ENCODE assay signal across 8 mouse cellular contexts in the genomic region with DNA sequence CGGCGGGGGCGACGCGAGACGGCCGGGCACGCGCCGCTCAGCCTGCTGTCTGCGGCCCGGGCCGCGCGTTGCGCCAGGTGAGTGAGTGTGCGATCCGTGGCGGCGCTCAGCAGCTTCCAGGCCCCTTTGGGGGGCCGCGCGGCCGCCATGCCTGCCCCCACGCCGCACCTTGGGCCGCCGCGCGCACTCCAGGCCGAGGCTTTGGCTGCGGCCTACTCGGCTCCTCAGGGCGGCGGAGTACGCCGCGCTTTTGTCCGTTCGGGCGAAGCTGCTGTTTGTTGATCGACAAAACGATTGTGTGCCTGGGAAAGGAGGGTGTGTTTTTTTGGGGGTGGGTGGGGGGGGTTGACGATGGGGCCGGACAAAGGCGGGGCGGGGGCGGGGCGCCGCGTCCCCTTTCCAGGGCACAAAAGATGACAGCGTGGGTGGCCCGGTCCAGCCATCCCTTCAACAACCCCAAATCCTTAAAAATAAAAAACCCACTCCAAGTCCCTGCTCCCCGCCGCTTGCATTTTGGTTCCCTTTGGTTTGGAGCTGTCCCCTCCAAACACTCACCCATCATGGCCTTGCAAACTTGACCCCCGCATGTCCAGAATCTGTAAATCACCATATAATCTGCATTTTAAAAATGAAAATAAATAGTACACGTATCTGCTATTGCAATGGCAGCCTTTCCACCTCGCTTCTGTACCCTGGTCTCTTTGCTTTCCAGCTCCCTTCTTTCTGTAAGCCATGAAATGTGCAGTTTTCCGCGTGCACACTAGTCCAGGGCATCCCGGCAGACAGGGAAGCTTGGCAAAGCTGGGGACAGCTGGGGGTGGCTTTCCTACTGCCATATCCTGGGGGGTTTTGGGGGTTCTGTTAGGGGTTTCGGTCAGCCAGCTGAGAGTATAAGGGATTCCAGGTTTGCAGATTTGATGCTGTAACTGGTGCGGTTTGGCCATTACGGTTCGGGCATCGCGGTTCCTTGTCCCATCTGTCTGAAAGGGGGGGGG. TPM values are rescaled to one million over a fixed set of nuclear protein-coding genes. Genes with fewer than 3 reads are reported as not detected.
DNase-seq lines count a peak whose midpoint lies in the region; ATAC-seq and TF ChIP-seq lines count a peak whose summit lies in the region.

No protein-coding gene starts in this region.

- TF ChIP-seq CTCF in lung, embryonic 14.5 days (IDR thresholded peaks at IDR 0.05; ENCODE audit: low read depth), result no peak

- H3K4me2 ChIP-seq in lung, embryonic 14.5 days, result peak overlapping the region; percentile 98
- peak overlapping the region; percentile 81 for H3K4me2 ChIP-seq in limb, embryonic 12.5 days
- H3K4me2 ChIP-seq in neural tube, embryonic 12.5 days (replicated peaks), result peak overlapping the region; percentile 91

- H3K9ac ChIP-seq in lung, embryonic 14.5 days, result peak overlapping the region; percentile 89
- peak overlapping the region; percentile 91 for H3K9ac ChIP-seq in limb, embryonic 12.5 days (replicated peaks)
- H3K9ac ChIP-seq in neural tube, embryonic 12.5 days, result peak overlapping the region; percentile 98

- peak; percentile 55 for DNase-seq in lung, embryonic 14.5 days
- DNase-seq in lung, postnatal 25 days (ENCODE audit: low spot score), result no peak
- peak; percentile 36 for DNase-seq in brain, adult 2 months (ENCODE audit: low read depth, low spot score)
- peak; percentile 51 for DNase-seq in forebrain, embryonic 10.5 days (ENCODE audit: extremely low spot score, low spot score)
- no peak for DNase-seq in frontal cortex, postnatal 10 days (ENCODE audit: low spot score in 2 of 2)
- DNase-seq in layer of hippocampus, postnatal 36 days, result no peak

- H3K9me3 ChIP-seq in lung, embryonic 14.5 days (ENCODE audit: low read depth, low read length), result no peaks in the 10 kb centered on the region
- H3K9me3 ChIP-seq in forebrain, embryonic 10.5 days, result no peaks in the 10 kb centered on the region
- no peaks in the 10 kb centered on the region for H3K9me3 ChIP-seq in limb, embryonic 12.5 days
- H3K9me3 ChIP-seq in neural tube, embryonic 12.5 days, result no peaks in the 10 kb centered on the region

- H3K27ac ChIP-seq in lung, embryonic 14.5 days (ENCODE audit: low read depth), result peak overlapping the region; percentile 96
- H3K27ac ChIP-seq in forebrain, embryonic 10.5 days, result peak overlapping the region; percentile 94
- H3K27ac ChIP-seq in limb, embryonic 12.5 days, result peak overlapping the region; percentile 91
- H3K27ac ChIP-seq in neural tube, embryonic 12.5 days, result peak overlapping the region; percentile 81

- peak; percentile 54 for ATAC-seq in lung, embryonic 14.5 days (ENCODE audit: insufficient read depth)
- ATAC-seq in limb, embryonic 12.5 days (ENCODE audit: insufficient number of reproducible peaks, insufficient read depth, low FRiP score, low TSS enrichment, low read depth), result peak; percentile 11; the same call in 1 of the 2 replicates
- peak; percentile 67 for ATAC-seq in neural tube, embryonic 12.5 days (ENCODE audit: low FRiP score, low read depth)

- no peaks in the 10 kb centered on the region; the same call in 1 of the 2 replicates for H3K4me1 ChIP-seq in lung, embryonic 14.5 days (ENCODE audit: insufficient read depth)
- H3K4me1 ChIP-seq in forebrain, embryonic 10.5 days, result peaks cover 51% of the 10 kb centered on the region
- peaks cover 27% of the 10 kb centered on the region for H3K4me1 ChIP-seq in limb, embryonic 12.5 days (replicated peaks)
- peaks cover 45% of the 10 kb centered on the region for H3K4me1 ChIP-seq in neural tube, embryonic 12.5 days

- no peaks in the 10 kb centered on the region for H3K27me3 ChIP-seq in lung, embryonic 14.5 days (ENCODE audit: insufficient read depth, low read length)
- H3K27me3 ChIP-seq in forebrain, embryonic 10.5 days (ENCODE audit: poor library complexity, severe bottlenecking), result no peaks in the 10 kb centered on the region
- H3K27me3 ChIP-seq in limb, embryonic 12.5 days, result no peaks in the 10 kb centered on the region
- no peaks in the 10 kb centered on the region for H3K27me3 ChIP-seq in neural tube, embryonic 12.5 days (replicated peaks)

- 2% methylated on average over 65 of the region's 67 CpGs for WGBS in lung, embryonic 14.5 days
- WGBS in forebrain, embryonic 10.5 days, result 3% methylated on average over 67 of the region's 67 CpGs
- 3% methylated on average over 64 of the region's 67 CpGs for WGBS in limb, embryonic 12.5 days
- WGBS in neural tube, embryonic 12.5 days, result 2% methylated on average over 67 of the region's 67 CpGs

- peaks cover 27% of the 10 kb centered on the region for H3K36me3 ChIP-seq in lung, embryonic 14.5 days (ENCODE audit: insufficient read depth)
- H3K36me3 ChIP-seq in forebrain, embryonic 10.5 days (replicated peaks), result peaks cover 32% of the 10 kb centered on the region
- H3K36me3 ChIP-seq in limb, embryonic 12.5 days, result peaks cover 29% of the 10 kb centered on the region
- H3K36me3 ChIP-seq in neural tube, embryonic 12.5 days, result peaks cover 15% of the 10 kb centered on the region

- peak overlapping the region; percentile 89 for H3K4me3 ChIP-seq in lung, embryonic 14.5 days (ENCODE audit: low read depth, low read length)
- peak overlapping the region; percentile 90 for H3K4me3 ChIP-seq in forebrain, embryonic 10.5 days
- H3K4me3 ChIP-seq in limb, embryonic 12.5 days (replicated peaks), result peak overlapping the region; percentile 90
- peak overlapping the region; percentile 87 for H3K4me3 ChIP-seq in neural tube, embryonic 12.5 days

RNA-seq across cellular contexts. Expression of gene Kdm4b, which starts 0.6 kb away (rescaled TPM):
- 31.3 and 36.7 TPM in 2 replicates for polyA plus RNA-seq in lung, embryonic 14.5 days (2014; fragmentation: Nextera tagmentation; extraction: Ambion mirVana)
- polyA plus RNA-seq in forebrain, embryonic 10.5 days (2016; fragmentation: Nextera tagmentation; extraction: Ambion mirVana), result 35.9 and 39.6 TPM in 2 replicates
- 53.1 and 54.3 TPM in 2 replicates for polyA plus RNA-seq in limb, embryonic 12.5 days (2016; fragmentation: Nextera tagmentation; extraction: Ambion mirVana)
- 86.1 and 86.7 TPM in 2 replicates for polyA plus RNA-seq in neural tube, embryonic 12.5 days (2016; fragmentation: Nextera tagmentation; extraction: Ambion mirVana)
- 10 to 100 TPM; 84.3 to 96.2 TPM for total RNA-seq in layer of hippocampus, postnatal 36 days (2021)

RNA-seq across cellular contexts. Expression of gene Uhrf1, which starts 23.3 kb away (rescaled TPM):
- 137 and 147 TPM in 2 replicates for polyA plus RNA-seq in lung, embryonic 14.5 days (2014; fragmentation: Nextera tagmentation; extraction: Ambion mirVana)
- 331 and 343 TPM in 2 replicates for polyA plus RNA-seq in forebrain, embryonic 10.5 days (2016; fragmentation: Nextera tagmentation; extraction: Ambion mirVana)
- polyA plus RNA-seq in limb, embryonic 12.5 days (2016; fragmentation: Nextera tagmentation; extraction: Ambion mirVana), result 198 and 199 TPM in 2 replicates
- 94.7 and 95.2 TPM in 2 replicates for polyA plus RNA-seq in neural tube, embryonic 12.5 days (2016; fragmentation: Nextera tagmentation; extraction: Ambion mirVana)
- total RNA-seq in layer of hippocampus, postnatal 36 days (2021), result 1 to 10 TPM; 1.2 to 1.3 TPM

RNA-seq across cellular contexts. Expression of gene Arrdc5, which starts 26.4 kb away (rescaled TPM):
- not detected in 2 replicates for polyA plus RNA-seq in lung, embryonic 14.5 days (2014; fragmentation: Nextera tagmentation; extraction: Ambion mirVana)
- not detected in 2 replicates for polyA plus RNA-seq in forebrain, embryonic 10.5 days (2016; fragmentation: Nextera tagmentation; extraction: Ambion mirVana)
- not detected in 2 replicates for polyA plus RNA-seq in limb, embryonic 12.5 days (2016; fragmentation: Nextera tagmentation; extraction: Ambion mirVana)
- not detected in 2 replicates for polyA plus RNA-seq in neural tube, embryonic 12.5 days (2016; fragmentation: Nextera tagmentation; extraction: Ambion mirVana)
- total RNA-seq in layer of hippocampus, postnatal 36 days (2021), result not detected

RNA-seq across cellular contexts. Expression of gene Plin3, which starts 33.8 kb away (rescaled TPM):
- 69.7 and 71.0 TPM in 2 replicates for polyA plus RNA-seq in lung, embryonic 14.5 days (2014; fragmentation: Nextera tagmentation; extraction: Ambion mirVana)
- polyA plus RNA-seq in forebrain, embryonic 10.5 days (2016; fragmentation: Nextera tagmentation; extraction: Ambion mirVana), result 58.3 and 59.0 TPM in 2 replicates
- 62.7 and 71.7 TPM in 2 replicates for polyA plus RNA-seq in limb, embryonic 12.5 days (2016; fragmentation: Nextera tagmentation; extraction: Ambion mirVana)
- 29.0 and 31.7 TPM in 2 replicates for polyA plus RNA-seq in neural tube, embryonic 12.5 days (2016; fragmentation: Nextera tagmentation; extraction: Ambion mirVana)
- 10 to 100 TPM; 10.9 to 15.0 TPM for total RNA-seq in layer of hippocampus, postnatal 36 days (2021)

RNA-seq across cellular contexts. Expression of gene Ticam1, which starts 49.9 kb away (rescaled TPM):
- polyA plus RNA-seq in lung, embryonic 14.5 days (2014; fragmentation: Nextera tagmentation; extraction: Ambion mirVana), result 4.5 and 4.9 TPM in 2 replicates
- polyA plus RNA-seq in forebrain, embryonic 10.5 days (2016; fragmentation: Nextera tagmentation; extraction: Ambion mirVana), result 2.4 and 2.6 TPM in 2 replicates
- 3.0 and 3.8 TPM in 2 replicates for polyA plus RNA-seq in limb, embryonic 12.5 days (2016; fragmentation: Nextera tagmentation; extraction: Ambion mirVana)
- 1.5 and 2.0 TPM in 2 replicates for polyA plus RNA-seq in neural tube, embryonic 12.5 days (2016; fragmentation: Nextera tagmentation; extraction: Ambion mirVana)
- 1 to 10 TPM; 6.1 to 6.7 TPM for total RNA-seq in layer of hippocampus, postnatal 36 days (2021)

Comparison
In these comparisons a context has a peak if more than half of its experiments do, and no peak if none do; other contexts are left out.
1. DNase-seq: peak in lung, embryonic 14.5 days (single experiment), brain, adult 2 months (single experiment) and forebrain, embryonic 10.5 days (single experiment); none in lung, postnatal 25 days (single experiment), frontal cortex, postnatal 10 days (0 of 2) and layer of hippocampus, postnatal 36 days (0 of 2).
2. ATAC-seq: peak in every context shown above with its lines; median percentile 67 in neural tube, embryonic 12.5 days; 54 in lung, embryonic 14.5 days; 11 in limb, embryonic 12.5 days.
3. Peak in every context shown above with its lines, with median percentiles within 50 percentile points of each other: H3K27ac ChIP-seq, H3K4me2 ChIP-seq, H3K4me3 ChIP-seq and H3K9ac ChIP-seq.